Mouse (Mus musculus) forebrain, postnatal 0 days (tissue): ENCODE results near the gene Mrvi1. TPM values are rescaled to one million over a fixed set of nuclear protein-coding genes. Genes with fewer than 3 reads are reported as not detected.

Experiments used
- ATAC-seq: fragments of 200-750 bp; cut with Nextera tagmentation; 2 replicates; pipeline ENCODE4 v1.8.0; 2017; ENCODE audit warnings: mild to moderate bottlenecking, moderate library complexity
- DNase-seq: peaks from one replicate; pipeline ENCODE4 v3.0.0-alpha.2; 2015
- H3K27ac ChIP-seq: fragments of 300-500 bp; sonication (generic); 2 replicates; pipeline ENCODE4 v1.5.1; 2014; ENCODE audit warnings: low read depth, mild to moderate bottlenecking, antibody characterized with exemption, low read length, moderate library complexity, mixed read lengths
- H3K27me3 ChIP-seq: fragments of 300-500 bp; sonication (generic); 2 replicates; pipeline ENCODE4 v1.6.1; 2014; ENCODE audit warnings: mild to moderate bottlenecking, low read length, mixed read lengths; ENCODE audit not compliant: insufficient read depth
- H3K36me3 ChIP-seq: fragments of 300-500 bp; sonication (generic); 2 replicates; pipeline ENCODE4 v1.6.1; 2014; ENCODE audit warnings: mild to moderate bottlenecking, moderate library complexity; ENCODE audit not compliant: insufficient read depth
- H3K4me1 ChIP-seq: fragments of 300-500 bp; sonication (generic); 2 replicates; pipeline ENCODE4 v1.6.1; 2014; ENCODE audit warnings: antibody characterized with exemption; ENCODE audit not compliant: insufficient read depth
- H3K4me2 ChIP-seq: fragments of 300-500 bp; sonication (generic); 2 replicates; pipeline ENCODE4 v1.6.1; 2014; ENCODE audit warnings: low read depth, mild to moderate bottlenecking, moderate library complexity
- H3K4me3 ChIP-seq: fragments of 300-500 bp; sonication (generic); 2 replicates; pipeline ENCODE4 v1.5.1; 2014; ENCODE audit warnings: low read depth, low read length, mixed read lengths
- H3K9ac ChIP-seq: fragments of 300-500 bp; sonication (generic); 2 replicates; pipeline ENCODE4 v1.6.1; 2014; ENCODE audit warnings: mild to moderate bottlenecking
- H3K9me3 ChIP-seq: fragments of 300-500 bp; sonication (generic); 2 replicates; pipeline ENCODE4 v1.6.1; 2016; ENCODE audit warnings: low read length
- CTCF ChIP-seq: sonication (generic); IDR thresholded peaks from 2 replicates; pipeline ENCODE4 v1.5.1; 2016; ENCODE audit warnings: antibody characterized with exemption, control low read depth, low read depth
- WGBS: fragments of 180-500 bp; shearing (Covaris S2); extraction: QIAGEN DNeasy Blood & Tissue Kit; methylation state at CpG from one replicate; pipeline ENCODE4 v1.1.7; 2014; 5-methylcytosine and 5-hydroxymethylcytosine counted together
- polyA plus RNA-seq: library from polyadenylated mRNA; unstranded; fragments of >200 nt; fragmentation: Nextera tagmentation; extraction: Ambion mirVana; gene quantifications from 2 replicates; pipeline ENCODE4 v1.2.1, GENCODE M21; 2015
- total RNA-seq: library from RNA; depleted of rRNA; stranded (reverse); fragments of >200 nt; gene quantifications from 2 replicates; pipeline ENCODE4 v1.2.3, GENCODE M21; 2014

Gene Mrvi1
- total and polyA plus RNA-seq, 2 experiments from 2014 or later = 0.44 to 2.7 TPM

DNA sequence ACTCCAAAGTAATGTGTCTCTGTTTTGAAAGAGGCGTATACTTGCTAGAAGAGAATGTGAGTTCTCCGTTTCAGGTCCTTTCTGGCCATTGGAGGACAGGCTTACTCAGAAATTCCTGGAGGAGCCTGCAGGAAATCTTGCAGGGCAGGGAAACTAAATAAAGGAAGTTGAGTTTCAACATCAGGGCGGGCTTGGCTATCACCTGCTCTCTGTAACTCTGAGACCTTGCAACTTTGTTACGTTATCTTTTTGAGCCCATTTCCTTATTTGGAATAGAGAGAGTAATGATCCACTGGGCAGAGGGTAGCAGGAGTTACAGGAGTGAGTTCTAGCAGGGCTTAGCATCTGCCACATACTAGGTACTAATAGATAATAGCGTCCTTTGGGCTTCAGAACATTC is 122.1 kb downstream of the Mrvi1 start:
- Histone ChIP-seq H3K9me3 (no peaks in the 10 kb centered on the region), H3K9ac (no peak overlapping the region), H3K27me3 (no peaks in the 10 kb centered on the region), H3K36me3 (no peaks in the 10 kb centered on the region), H3K4me3 (no peak overlapping the region), H3K4me1 (peaks cover under 1% of the 10 kb centered on the region; the same call in 1 of the 2 replicates), H3K4me2 (no peak overlapping the region), H3K27ac (no peak overlapping the region)
- 80% methylated on average over 5 of the region's 5 CpGs for WGBS
- ATAC-seq = no peak
- TF ChIP-seq CTCF = no peak
- no peak for DNase-seq

DNA sequence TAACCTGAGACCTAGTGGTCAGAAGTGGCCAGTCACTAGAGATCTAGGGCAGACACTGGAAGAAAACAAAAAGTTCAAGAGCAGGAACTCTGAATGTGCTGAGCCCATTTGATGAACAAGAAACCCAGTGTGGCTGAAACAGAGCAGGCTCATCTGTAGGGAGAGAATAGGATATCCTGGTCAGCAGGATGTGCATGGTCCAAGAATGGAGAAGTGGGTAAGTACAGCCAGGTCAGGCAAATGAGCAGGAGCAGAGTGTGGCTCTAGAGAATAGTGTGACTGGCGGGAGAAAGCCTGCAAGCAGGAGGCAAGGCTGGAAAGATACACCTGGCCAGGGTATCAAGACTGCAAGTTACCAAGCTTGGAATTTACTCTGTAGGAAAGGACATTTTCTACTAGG is 126.7 kb downstream of the Mrvi1 start:
- peaks cover 13% of the 10 kb centered on the region; the same call in 1 of the 2 replicates for H3K4me1 ChIP-seq
- no peaks in the 10 kb centered on the region for H3K27me3 ChIP-seq
- DNase-seq (no peak), ATAC-seq (no peak)
- WGBS = 73% methylated on average over 1 of the region's 1 CpGs
- no peaks in the 10 kb centered on the region for H3K9me3 ChIP-seq
- no peak overlapping the region for H3K4me2 ChIP-seq
- H3K27ac ChIP-seq = no peak overlapping the region
- no peaks in the 10 kb centered on the region for H3K36me3 ChIP-seq
- no peak for TF ChIP-seq CTCF
- H3K9ac ChIP-seq = no peak overlapping the region
- H3K4me3 ChIP-seq = no peak overlapping the region

GRCm38 (mm10) chr7:110854927-110855546 is 127.2 kb downstream of the Mrvi1 start:
- Histone ChIP-seq H3K36me3 (no peaks in the 10 kb centered on the region), H3K9ac (no peak overlapping the region), H3K9me3 (no peaks in the 10 kb centered on the region), H3K4me2 (no peak overlapping the region), H3K4me3 (no peak overlapping the region), H3K27ac (no peak overlapping the region), H3K27me3 (no peaks in the 10 kb centered on the region), H3K4me1 (peaks cover 13% of the 10 kb centered on the region; the same call in 1 of the 2 replicates)
- no peak for TF ChIP-seq CTCF
- WGBS = 65% methylated on average over 8 of the region's 8 CpGs
- peak; percentile 59 for ATAC-seq
- peak; percentile 40 for DNase-seq

DNA sequence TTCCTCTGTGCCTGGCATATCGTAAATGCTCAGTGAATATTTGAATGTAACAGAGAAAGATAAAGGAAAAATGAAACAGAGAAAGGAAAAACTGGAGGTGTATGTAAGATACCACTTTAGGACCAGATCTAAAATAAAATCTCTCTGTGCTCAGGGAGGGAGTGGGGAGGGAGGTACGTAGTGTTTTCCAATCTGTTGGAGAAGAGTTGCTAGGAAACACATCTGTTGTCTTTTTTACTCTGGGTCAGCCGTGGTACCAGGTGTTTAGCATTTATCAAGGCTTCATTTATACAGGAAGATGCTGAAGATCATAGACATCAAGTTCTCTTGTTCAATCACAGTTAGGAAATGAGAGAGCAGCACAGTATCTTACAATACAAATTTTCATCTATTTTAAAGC is 127.7 kb downstream of the Mrvi1 start:
- no peak for TF ChIP-seq CTCF
- Histone ChIP-seq H3K4me1 (peaks cover 13% of the 10 kb centered on the region; the same call in 1 of the 2 replicates), H3K4me3 (no peak overlapping the region), H3K27ac (no peak overlapping the region), H3K4me2 (no peak overlapping the region), H3K9me3 (no peaks in the 10 kb centered on the region), H3K9ac (no peak overlapping the region), H3K36me3 (no peaks in the 10 kb centered on the region), H3K27me3 (no peaks in the 10 kb centered on the region)
- DNase-seq (peak; percentile 13), ATAC-seq (peak; percentile 58; the same call in 1 of the 2 replicates)
- 46% methylated on average over 3 of the region's 3 CpGs for WGBS

GRCm38 (mm10) chr7:110853611-110854010 is 128.7 kb downstream of the Mrvi1 start:
- Histone ChIP-seq H3K9ac (no peak overlapping the region), H3K4me3 (no peak overlapping the region), H3K36me3 (no peaks in the 10 kb centered on the region), H3K9me3 (no peaks in the 10 kb centered on the region), H3K27ac (no peak overlapping the region), H3K4me2 (no peak overlapping the region), H3K27me3 (no peaks in the 10 kb centered on the region), H3K4me1 (peaks cover 13% of the 10 kb centered on the region; the same call in 1 of the 2 replicates)
- no peak for ATAC-seq
- WGBS = 64% methylated on average over 10 of the region's 10 CpGs
- TF ChIP-seq CTCF = no peak
- no peak for DNase-seq

GRCm38 (mm10) chr7:110851541-110852203 is 130.6 kb downstream of the Mrvi1 start:
- Histone ChIP-seq H3K4me1 (peaks cover 13% of the 10 kb centered on the region; the same call in 1 of the 2 replicates), H3K4me2 (no peak overlapping the region), H3K36me3 (no peaks in the 10 kb centered on the region), H3K27me3 (no peaks in the 10 kb centered on the region), H3K27ac (no peak overlapping the region), H3K4me3 (no peak overlapping the region), H3K9ac (no peak overlapping the region), H3K9me3 (no peaks in the 10 kb centered on the region)
- WGBS = 77% methylated on average over 7 of the region's 7 CpGs
- TF ChIP-seq CTCF = no peak
- no peak for DNase-seq
- no peak for ATAC-seq

DNA sequence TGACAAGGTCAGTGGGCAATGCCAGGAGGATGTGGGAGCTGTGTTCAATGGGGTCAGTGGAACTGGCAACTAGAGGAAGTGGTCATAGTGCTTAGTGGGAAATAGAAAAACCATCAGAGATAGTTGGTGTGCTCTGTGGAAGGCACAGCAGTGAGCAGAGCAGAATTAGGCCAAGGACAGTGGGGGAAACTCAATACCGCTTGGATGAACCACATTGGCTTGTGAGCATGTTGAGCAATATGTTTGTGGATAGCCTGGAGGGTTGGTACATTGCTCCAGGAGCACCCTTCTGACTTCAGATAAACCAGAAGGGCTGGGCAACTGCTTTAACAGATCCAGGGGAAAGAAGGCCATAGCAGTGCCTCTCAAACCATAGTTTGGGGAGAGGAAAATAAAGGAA is 133.9 kb downstream of the Mrvi1 start:
- no peak overlapping the region for H3K4me3 ChIP-seq
- no peaks in the 10 kb centered on the region for H3K4me1 ChIP-seq
- no peak for TF ChIP-seq CTCF
- no peak overlapping the region for H3K9ac ChIP-seq
- no peak overlapping the region for H3K27ac ChIP-seq
- no peak overlapping the region for H3K4me2 ChIP-seq
- 81% methylated on average over 1 of the region's 1 CpGs for WGBS
- H3K27me3 ChIP-seq = no peaks in the 10 kb centered on the region
- DNase-seq (no peak), ATAC-seq (no peak)
- H3K9me3 ChIP-seq = no peaks in the 10 kb centered on the region
- no peaks in the 10 kb centered on the region for H3K36me3 ChIP-seq
